Mouse (Mus musculus): Measurements from ENCODE around the gene Pgd.

The Pgd gene

GRCm38 (mm10) chr4:149166957-149167611 lies 513 bp upstream of the Pgd start:
- DNase-seq, result peak in 1 of 2 experiments; percentile 40

- no peak for DNase-seq
These were observed 2.4 kb downstream of the Pgd start for GRCm38 (mm10) chr4:149164150-149164549.

DNA sequence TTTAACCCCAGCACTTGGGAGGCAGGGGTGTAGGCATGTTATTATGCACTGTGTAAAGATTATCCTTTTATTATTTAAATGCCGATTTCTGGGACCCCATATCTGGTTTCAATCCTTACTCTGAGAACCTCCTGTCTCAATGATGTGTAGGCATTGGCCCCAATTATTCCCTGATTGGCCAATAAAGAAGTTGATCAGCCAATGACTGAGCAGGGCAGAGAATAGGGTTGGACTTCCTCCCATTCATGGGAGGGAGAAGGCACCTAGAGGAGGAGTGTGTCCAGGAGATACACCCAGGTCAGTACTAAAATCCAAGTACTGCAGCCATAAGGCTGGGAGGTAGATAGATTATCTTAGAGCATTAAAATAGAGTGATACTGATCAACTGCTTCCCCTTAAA lies 3.4 kb downstream of the Pgd start:
- no peak for DNase-seq

- DNase-seq, result no peak
These were observed 5.4 kb downstream of the Pgd start for GRCm38 (mm10) chr4:149161166-149161565.

DNA sequence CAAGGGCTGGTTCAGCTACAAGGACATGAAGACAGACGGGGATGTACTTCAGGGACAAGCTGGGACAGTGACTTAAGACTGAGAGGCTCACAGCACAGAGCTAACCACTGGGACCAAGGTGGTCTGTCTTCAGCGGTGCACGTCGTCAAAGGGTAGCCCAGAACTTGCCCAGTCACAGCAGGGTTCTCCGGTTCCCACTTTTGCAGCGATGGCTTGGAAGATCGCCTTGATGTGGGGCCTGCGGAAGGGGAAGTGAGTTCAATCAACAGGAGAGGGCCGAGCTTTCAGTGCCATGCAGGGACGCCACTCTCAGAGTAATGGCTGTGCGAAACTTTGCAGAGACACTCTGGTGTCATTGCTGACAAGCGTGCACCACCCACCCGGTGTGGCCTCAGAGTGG lies 6.7 kb downstream of the Pgd start:
- no peak for DNase-seq

DNA sequence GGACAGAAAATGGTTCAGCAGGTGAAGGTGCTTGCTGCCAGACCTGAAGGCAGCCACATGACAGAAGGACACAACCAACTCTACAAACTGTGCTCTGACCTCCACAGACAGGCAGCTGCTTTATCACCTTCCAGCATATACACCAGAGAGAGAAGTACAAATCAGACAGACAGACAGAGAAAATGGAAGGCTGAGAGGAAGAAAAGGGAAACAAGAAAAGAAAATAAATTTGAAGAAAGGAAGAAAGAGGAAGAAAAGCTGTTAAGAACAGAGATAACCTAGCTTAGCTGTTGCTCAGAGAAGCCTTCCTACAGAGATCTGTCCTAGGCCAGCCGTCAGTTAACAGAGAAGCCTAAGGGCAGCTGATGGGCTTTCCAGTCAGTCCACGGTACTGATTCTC lies 7.4 kb downstream of the Pgd start:
- DNase-seq, result no peak

DNA sequence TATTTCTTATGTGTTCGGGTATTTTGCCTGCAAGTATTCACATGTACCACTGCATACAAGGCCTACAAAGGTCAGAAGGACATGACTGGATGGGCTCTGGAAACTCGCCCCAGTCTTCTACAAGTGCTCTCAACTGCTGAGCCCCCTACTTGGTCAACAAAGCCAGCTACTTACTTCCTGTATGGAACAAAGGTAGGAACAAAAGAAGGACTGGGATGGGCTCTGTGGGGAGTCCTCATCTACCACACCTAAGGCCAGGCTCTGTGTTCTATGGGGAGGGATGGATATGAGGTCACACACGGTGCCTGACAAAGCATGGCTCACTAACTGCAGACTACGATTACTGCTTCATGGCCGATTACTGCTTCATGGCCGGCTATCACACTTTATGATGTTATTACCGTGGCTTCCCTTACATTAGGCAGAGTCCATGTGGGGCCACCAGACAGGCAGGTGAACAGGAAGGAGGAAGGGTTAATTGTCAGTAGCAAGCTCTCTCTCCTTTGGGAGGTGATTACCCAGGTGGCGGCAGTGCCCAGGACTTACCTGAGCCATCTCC lies 9.1 kb downstream of the Pgd start:
- no peak for DNase-seq

DNA sequence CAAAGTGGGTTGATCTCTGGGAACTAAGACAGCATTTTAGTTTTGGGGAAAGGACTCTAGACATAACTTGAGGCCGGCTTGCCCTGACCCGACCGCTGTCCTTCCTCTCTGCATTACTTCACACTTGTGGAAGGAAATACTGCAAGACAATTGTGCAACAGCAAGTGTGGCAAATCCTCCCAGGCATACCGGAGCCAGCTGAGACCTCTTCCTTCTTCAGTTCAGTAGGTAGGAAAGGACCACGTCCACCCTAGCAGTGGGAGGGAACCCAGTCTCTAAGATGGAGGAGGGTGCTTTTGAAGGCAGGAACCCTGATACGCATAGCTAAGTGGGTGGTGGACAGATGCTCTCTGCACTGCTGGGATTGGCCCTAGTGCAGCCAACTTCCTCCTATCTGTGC lies 10.9 kb downstream of the Pgd start:
- no peak for DNase-seq

- no peak for DNase-seq
These were observed 11.7 kb downstream of the Pgd start for GRCm38 (mm10) chr4:149154859-149155258.

GRCm38 (mm10) chr4:149150721-149151120 lies 15.8 kb downstream of the Pgd start:
- DNase-seq, result no peak

DNA sequence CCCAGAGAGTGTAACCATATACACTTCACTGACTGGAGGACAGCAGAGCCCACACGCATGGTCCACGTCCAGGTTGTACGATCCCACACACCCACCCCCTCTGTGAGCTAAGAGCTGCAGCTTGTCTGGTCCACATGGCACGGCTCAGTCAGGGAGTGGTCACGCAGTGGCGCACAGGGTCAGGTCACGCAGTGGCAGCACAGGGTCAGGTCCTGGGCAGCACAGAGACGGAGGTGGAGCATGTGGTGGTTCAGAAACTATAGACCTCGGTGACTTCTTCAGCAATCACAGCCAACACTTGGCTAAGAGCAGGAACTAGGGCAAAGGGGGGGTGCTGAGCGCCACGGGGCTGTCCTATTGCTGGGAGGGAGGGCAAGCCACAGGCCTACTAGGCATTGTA lies 16.3 kb downstream of the Pgd start:
- DNase-seq, result no peak

- DNase-seq, result no peak
These were observed 17.0 kb downstream of the Pgd start for GRCm38 (mm10) chr4:149149611-149150010.

GRCm38 (mm10) chr4:149149196-149149595 lies 17.4 kb downstream of the Pgd start:
- DNase-seq, result no peak

- no peak for DNase-seq
These were observed 18.5 kb downstream of the Pgd start for GRCm38 (mm10) chr4:149148084-149148483.

- DNase-seq, result no peak
These were observed 19.0 kb downstream of the Pgd start for GRCm38 (mm10) chr4:149147528-149147927.

- DNase-seq, result no peak
These were observed 21.4 kb downstream of the Pgd start for GRCm38 (mm10) chr4:149145151-149145550.

GRCm38 (mm10) chr4:149144459-149144858 lies 22.1 kb downstream of the Pgd start:
- peak; percentile 87 to 90 for DNase-seq

DNA sequence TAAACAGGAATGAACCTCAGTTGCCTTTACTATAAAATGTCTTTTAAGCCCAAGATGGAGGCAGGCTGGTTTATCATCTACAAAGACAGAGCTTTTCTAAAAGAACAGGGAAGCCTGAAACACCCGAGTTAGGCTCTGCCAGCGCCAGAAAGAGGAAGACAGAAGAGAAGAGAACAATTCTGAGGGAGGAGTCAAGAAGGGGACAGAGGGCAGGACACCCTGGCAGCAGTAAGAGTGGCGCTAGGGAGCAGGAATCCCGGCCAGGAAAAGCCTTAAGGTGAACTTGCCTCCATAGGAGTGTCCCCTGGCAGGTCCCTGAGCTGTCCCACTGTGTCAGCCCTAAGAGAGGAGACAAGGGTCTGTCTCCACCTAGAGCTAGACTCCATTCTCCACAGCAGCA lies 23.0 kb downstream of the Pgd start:
- DNase-seq, result no peak

GRCm38 (mm10) chr4:149138515-149138914 lies 28.1 kb downstream of the Pgd start:
- DNase-seq, result no peak

GRCm38 (mm10) chr4:149136982-149137770 lies 29.4 kb downstream of the Pgd start, which contains the start of gene Cenps:
TSS of gene Cenps (minus strand) at chr4:149137629.
- DNase-seq, result peak; percentile 97 to 99

GRCm38 (mm10) chr4:149136116-149136850 lies 30.3 kb downstream of the Pgd start:
- DNase-seq, result peak; percentile 47 to 49

GRCm38 (mm10) chr4:149133395-149133794 lies 33.2 kb downstream of the Pgd start:
- no peak for DNase-seq
